Mouse (Mus musculus) gastrocnemius, adult 18-20 months (tissue): Measurements from ENCODE around the gene Tgfb1. TPM values are rescaled to one million over a fixed set of nuclear protein-coding genes. Genes with fewer than 3 reads are reported as not detected.
"Not testable (repeated sequence)": the region's sequence is repeated elsewhere in the genome, so short reads cannot be mapped to it uniquely, and the experiment has no call there.

Source experiments
- DNase-seq: peaks from one replicate; pipeline ENCODE4 v3.0.0; 2021; ENCODE audit warnings: low spot score
- total RNA-seq, 2 experiments: library from RNA; stranded (reverse); gene quantifications; 2 replicates each; pipeline ENCODE4 v1.2.3; 2021

The Tgfb1 gene
- total RNA-seq, 2 experiments from 2014 or later, result 3.9 to 7.8 TPM

DNA sequence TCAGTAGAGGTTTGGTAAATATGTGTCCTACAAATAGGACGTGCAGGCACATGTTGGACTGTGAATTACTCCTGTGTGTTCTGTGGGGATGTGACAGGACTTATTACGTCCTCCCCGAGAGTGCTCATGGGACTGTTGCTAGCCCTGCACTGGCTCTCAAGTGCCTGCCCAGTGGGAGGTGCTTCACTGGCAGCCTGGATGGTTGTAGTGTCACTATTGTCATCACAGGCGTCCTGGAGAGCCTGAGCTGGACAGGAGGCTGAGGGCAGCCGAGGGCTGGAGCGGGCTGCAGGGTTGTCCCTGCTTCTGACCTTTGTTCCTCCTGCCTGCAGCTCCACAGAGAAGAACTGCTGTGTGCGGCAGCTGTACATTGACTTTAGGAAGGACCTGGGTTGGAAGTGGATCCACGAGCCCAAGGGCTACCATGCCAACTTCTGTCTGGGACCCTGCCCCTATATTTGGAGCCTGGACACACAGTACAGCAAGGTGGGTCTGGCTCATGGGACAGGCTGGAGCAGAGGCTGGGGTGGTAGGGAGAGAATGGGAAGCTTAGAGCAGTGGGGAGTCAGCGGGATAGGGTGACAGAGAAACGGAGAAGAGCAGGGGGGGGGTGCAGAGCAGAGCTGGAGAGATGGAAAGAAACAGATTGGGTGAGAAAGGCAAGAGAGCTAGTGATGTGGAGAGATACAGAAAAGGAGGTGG, 17.1 kb downstream of the Tgfb1 start:
- DNase-seq, result no peak

GRCm38 (mm10) chr7:25704716-25705364, 18.0 kb downstream of the Tgfb1 start:
- DNase-seq, result no peak

GRCm38 (mm10) chr7:25705801-25706251, 19.0 kb downstream of the Tgfb1 start:
- no peak for DNase-seq

GRCm38 (mm10) chr7:25706578-25707170, 19.9 kb downstream of the Tgfb1 start:
- no peak for DNase-seq

GRCm38 (mm10) chr7:25707581-25708292, 20.9 kb downstream of the Tgfb1 start:
- DNase-seq, result no peak

DNA sequence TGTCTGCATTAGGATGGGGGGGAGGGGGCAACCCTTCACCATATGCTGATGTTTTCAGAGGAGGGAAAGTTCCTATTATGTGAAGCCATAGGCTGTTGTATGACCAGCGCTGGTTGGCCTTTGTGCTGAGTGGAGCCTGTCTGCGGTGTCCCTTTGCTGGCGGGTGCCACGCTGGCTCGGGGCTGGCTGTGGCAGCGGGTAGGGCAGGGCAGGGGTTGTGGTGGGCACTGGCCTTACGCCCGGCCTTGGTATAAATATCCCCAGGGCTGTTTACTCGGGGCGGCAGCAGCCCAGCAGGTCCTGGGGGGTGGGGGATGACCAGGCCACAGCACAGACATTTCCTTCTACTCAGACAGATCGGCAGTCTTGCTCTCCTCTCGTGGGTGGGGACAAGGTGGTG, 23.2 kb downstream of the Tgfb1 start:
- DNase-seq, result no peak

- no peak for DNase-seq
Observed at GRCm38 (mm10) chr7:25710519-25711130, 23.8 kb downstream of the Tgfb1 start.

- DNase-seq, result no peak
Observed at GRCm38 (mm10) chr7:25711165-25711564, 24.4 kb downstream of the Tgfb1 start.

DNA sequence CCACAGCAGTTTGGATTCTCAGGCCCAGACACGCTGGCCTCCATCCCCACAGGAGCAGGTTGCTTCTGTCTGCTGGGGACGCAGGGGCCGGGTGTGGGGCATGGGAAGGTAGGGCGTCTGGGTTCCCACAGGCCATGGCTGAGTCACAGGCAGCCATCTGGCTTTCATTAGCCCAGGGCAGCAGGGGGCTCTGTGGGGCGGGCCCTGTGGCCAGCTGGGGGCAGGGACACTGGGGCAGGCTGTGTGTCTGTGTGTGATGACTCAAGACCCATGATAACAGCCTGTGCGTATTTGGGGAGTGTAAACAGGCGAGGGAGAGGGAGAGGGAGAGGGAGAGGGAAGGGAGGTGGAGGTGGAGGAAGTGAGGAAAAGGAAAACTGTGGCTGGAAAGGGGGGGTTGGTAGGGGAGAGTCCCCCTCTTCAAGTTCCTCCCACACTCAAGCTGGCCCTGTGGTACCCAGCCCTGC, 25.0 kb downstream of the Tgfb1 start:
- DNase-seq, result peak; percentile 58

GRCm38 (mm10) chr7:25712801-25713200, 26.0 kb downstream of the Tgfb1 start:
- DNase-seq, result no peak

DNA sequence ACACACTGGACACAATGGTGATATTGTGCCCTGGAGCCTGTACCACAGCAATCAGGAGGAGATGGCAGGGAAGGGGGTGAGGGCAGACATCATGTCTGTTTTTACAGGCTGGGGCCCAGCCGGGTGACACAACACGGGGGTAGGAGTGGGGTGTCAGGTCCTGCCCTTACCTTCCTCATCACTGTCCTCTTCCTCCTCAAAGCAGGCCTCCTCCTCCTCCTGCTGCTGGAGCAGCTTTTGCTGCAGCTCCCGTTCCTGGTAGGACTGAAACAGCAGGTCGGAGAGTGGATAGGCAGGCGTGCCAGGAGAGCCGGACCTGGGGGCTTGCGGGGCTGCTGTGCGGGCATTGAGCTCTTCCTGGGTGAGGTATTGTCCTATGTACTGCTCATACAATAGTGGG, 27.8 kb downstream of the Tgfb1 start:
- no peak for DNase-seq

DNA sequence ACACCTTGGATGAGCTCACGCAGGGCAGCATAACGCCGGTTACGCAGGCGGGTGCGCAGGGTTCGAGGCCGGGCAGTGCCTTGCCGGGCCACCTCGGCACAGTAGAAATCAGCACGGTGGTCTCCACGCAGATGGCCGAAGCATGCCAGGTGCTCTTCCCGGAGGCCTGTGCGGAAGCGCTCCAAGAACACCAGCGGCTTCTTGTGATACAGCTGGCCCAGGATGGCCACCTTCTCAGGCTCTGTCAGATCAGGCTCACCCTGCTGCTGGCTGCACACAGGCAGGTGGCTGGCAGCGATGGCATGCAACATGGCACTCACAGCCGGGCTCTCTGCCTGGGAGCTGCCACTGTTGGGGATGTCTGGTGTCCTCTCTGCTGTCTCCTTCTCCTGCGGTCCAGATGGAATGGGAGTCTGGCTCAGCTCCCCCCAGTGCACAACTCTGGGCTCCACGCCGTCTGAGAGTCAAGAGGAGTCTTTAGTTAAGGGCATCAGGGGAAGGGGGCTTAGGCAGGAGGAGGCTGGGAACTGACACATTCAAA, 29.0 kb downstream of the Tgfb1 start:
- no peak for DNase-seq

- DNase-seq, result no peak
Observed at GRCm38 (mm10) chr7:25717478-25717877, 30.7 kb downstream of the Tgfb1 start.

GRCm38 (mm10) chr7:25718788-25719417, 32.1 kb downstream of the Tgfb1 start, which contains the start of gene Ccdc97:
TSS of gene Ccdc97 (minus strand) at chr7:25719088.
- DNase-seq, result peak; percentile 95

DNA sequence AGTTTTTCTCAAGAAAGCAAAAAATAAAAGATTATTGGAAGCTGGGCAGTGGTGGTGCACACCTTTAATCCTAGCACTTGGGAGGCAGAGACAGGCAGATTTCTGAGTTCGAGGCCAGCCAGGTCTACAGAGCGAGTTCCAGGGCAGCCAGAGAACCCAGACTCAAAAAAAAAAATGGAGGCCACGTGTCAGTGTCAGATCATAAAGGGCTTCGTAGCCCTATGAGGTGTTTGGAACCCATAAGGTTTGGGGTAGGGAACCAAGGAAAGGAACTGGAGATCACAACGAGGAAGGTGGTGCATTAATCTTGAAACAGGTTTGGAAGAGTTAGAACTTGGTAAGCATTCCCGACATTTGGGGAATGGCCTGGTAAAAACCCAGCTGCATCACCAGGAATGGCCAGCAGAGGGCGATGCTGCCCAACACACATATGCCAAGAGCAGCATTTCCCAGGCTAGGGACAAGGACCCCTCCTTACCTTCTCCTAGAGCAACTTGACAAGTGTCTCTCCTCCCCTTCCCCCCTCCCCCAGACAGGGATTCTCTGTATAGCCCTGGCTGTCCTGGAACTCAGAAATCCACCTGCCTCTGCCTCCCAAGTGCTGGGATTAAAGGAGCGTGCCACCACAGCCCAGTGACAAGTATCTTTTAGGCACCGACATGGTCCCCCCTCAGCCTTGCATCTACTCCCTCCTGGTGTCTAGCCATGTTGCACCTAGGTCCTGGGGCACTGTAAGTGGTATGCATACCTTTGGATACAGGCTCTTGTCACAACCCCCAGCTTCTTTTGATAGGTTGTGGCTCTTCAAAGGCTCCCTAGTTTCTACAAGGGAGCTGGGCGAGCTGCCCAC, 33.2 kb downstream of the Tgfb1 start:
- peak; percentile 77 for DNase-seq

DNA sequence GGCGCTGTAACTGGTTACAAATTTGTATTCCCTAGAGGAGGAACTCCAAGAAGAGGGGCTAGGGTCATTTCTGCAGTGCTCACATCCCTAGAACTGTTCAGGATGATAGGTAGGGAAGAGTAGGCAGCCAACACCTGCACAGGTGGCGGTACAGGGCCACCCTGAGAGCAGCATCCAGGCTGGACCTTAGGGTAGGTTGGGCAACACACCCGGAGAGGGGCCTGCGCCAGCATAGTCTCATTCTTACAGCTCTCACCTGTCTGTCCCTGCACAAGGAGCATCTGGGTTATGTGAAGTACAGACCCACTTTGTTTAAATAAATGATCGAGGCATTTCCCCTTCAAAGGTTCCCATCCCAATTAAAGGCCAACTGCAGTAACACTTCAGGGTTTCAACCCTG, 34.0 kb downstream of the Tgfb1 start:
- DNase-seq, result no peak

GRCm38 (mm10) chr7:25721776-25722175, 35.0 kb downstream of the Tgfb1 start:
- DNase-seq, result not testable (repeated sequence)

- DNase-seq, result no peak
Observed at GRCm38 (mm10) chr7:25725886-25726285, 39.1 kb downstream of the Tgfb1 start.

DNA sequence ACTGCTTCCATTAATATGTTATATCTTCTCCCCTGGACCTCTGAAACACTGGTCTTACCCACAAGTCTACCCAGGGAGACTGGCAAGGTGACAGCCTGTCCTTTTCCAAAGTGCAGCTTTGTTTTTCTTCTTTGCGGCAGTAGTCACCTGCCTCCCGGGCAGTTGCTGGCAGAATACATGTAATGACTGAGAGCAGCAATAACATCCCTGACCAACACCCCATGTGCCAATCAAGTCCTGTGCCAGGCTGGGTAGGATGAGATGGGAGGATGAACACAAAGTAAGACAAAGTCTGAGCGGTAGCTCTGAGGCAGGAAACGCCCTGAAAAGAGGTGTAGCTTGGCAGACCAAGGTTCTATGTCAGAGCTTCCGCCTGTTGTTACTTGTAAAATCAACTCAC, 41.0 kb downstream of the Tgfb1 start:
- DNase-seq, result no peak

GRCm38 (mm10) chr7:25729396-25729795, 42.6 kb downstream of the Tgfb1 start:
- DNase-seq, result no peak
